Mouse (Mus musculus) ES-Bruce4 (cell line): ENCODE data around the gene Gtf2f2.

Experiments used
- CTCF ChIP-seq: IDR thresholded peaks from one replicate; pipeline ENCODE4 v1.8.1; 2011; ENCODE audit warnings: low read depth, low read length
- POLR2A ChIP-seq: IDR thresholded peaks from one replicate; pipeline ENCODE4 v1.8.1; 2011; ENCODE audit warnings: low read length; ENCODE audit not compliant: insufficient read depth

DNA sequence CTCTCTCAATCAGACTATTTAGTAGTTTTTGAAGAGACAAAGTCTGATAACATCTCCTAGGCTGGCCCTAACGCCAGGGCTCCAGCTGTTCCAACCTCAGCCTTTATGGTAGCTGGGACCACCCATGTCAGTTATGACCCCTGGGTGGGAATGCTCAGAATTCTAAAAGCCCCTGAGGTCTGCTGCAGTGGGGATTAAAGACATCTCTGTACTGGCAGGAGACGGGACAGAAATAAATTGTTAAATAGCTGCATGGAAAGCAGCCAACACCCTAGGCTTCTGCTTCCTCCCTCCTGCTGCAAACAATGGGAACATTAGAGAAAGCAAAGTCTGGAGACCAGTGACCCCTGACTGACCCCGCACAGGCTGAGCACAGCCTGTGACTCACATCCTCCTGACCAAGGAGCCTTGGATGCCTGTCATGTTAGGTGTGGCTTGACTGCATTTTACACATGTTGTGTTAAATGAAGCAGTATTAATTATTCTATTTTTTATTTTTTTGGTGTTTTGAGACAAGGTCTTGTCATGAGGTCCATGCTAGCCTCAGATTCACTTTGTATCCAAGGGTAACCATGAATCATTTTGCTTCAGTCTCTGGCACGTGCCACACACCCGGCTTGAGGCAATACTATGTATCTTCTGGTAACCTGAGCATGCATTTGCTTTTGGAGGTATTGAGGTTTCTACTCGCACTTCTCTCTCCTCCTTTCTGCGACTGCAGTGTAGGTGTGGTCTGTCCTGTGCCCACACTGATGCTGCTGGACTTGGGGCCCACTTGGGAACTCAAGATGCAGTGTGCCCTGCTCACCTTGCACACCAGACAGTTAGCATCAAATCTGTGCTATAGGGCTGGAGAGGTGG is 146.9 kb downstream of the Gtf2f2 start:
- TF ChIP-seq POLR2A, result no peak
- no peak for TF ChIP-seq CTCF
